Mouse (Mus musculus) mouse trophoblast stem cell (cell line): Measurements from ENCODE around the gene Sh3d21.
"Not testable (repeated sequence)": the region's sequence is repeated elsewhere in the genome, so short reads cannot be mapped to it uniquely, and the experiment has no call there.

Experiments
- in situ Hi-C, 2 experiments: fragments of 300-500 bp; cut with MseI, MboI; formaldehyde crosslinking; loops; 2 replicates in 1 of 2; 3 replicates in 1 of 2; pipeline ENCODE4 v1.15.1; 2025

The Sh3d21 gene

GRCm38 (mm10) chr4:126163067-126163659 is at the start of gene Sh3d21:
TSS of gene Sh3d21 (minus strand) at chr4:126163491.
- in situ Hi-C loops = no loop called here

GRCm38 (mm10) chr4:126207081-126207480 is 43.8 kb upstream of the Sh3d21 start:
- in situ Hi-C loops = no loop called here

- in situ Hi-C loops = no loop called here
Observed at GRCm38 (mm10) chr4:126205386-126205785, 42.1 kb upstream of the Sh3d21 start.

- in situ Hi-C loops = no loop called here
Observed at GRCm38 (mm10) chr4:126204661-126205230, 41.5 kb upstream of the Sh3d21 start.

- in situ Hi-C loops = no loop called here
Observed at GRCm38 (mm10) chr4:126204016-126204415, 40.7 kb upstream of the Sh3d21 start.

- in situ Hi-C loops = no loop called here
Observed at GRCm38 (mm10) chr4:126203336-126203895, 40.1 kb upstream of the Sh3d21 start.

GRCm38 (mm10) chr4:126202303-126203181 is 39.3 kb upstream of the Sh3d21 start, which contains the start of gene Thrap3:
TSS of gene Thrap3 (minus strand) at chr4:126202760.
- in situ Hi-C loops = no loop called here

- in situ Hi-C loops = no loop called here
Observed at GRCm38 (mm10) chr4:126201514-126202302, 38.4 kb upstream of the Sh3d21 start.

- in situ Hi-C loops = no loop called here
Observed at GRCm38 (mm10) chr4:126200656-126201055, 37.4 kb upstream of the Sh3d21 start.

GRCm38 (mm10) chr4:126200036-126200435 is 36.7 kb upstream of the Sh3d21 start:
- in situ Hi-C loops = no loop called here

- in situ Hi-C loops = no loop called here
Observed at GRCm38 (mm10) chr4:126199556-126199955, 36.3 kb upstream of the Sh3d21 start.

GRCm38 (mm10) chr4:126197485-126197884 is 34.2 kb upstream of the Sh3d21 start:
- in situ Hi-C loops = no loop called here

GRCm38 (mm10) chr4:126194916-126195315 is 31.6 kb upstream of the Sh3d21 start:
- in situ Hi-C loops = no loop called here

- in situ Hi-C loops = no loop called here
Observed at GRCm38 (mm10) chr4:126194216-126194615, 30.9 kb upstream of the Sh3d21 start.

GRCm38 (mm10) chr4:126190636-126191035 is 27.3 kb upstream of the Sh3d21 start:
- in situ Hi-C loops = no loop called here

GRCm38 (mm10) chr4:126187096-126187495 is 23.8 kb upstream of the Sh3d21 start:
- in situ Hi-C loops = no loop called here

GRCm38 (mm10) chr4:126183034-126183433 is 19.7 kb upstream of the Sh3d21 start:
- in situ Hi-C loops = no loop called here

- in situ Hi-C loops = no loop called here
Observed at GRCm38 (mm10) chr4:126181170-126181957, 18.1 kb upstream of the Sh3d21 start.

- in situ Hi-C loops = not testable (repeated sequence)
Observed at GRCm38 (mm10) chr4:126175980-126176379, 12.7 kb upstream of the Sh3d21 start.

- in situ Hi-C loops = no loop called here
Observed at GRCm38 (mm10) chr4:126173800-126174199, 10.5 kb upstream of the Sh3d21 start.

GRCm38 (mm10) chr4:126170737-126171136 is 7.4 kb upstream of the Sh3d21 start:
- in situ Hi-C loops = not testable (repeated sequence)
